Mouse (Mus musculus): ENCODE measurements around the gene Lnx2. TPM values are rescaled to one million over a fixed set of nuclear protein-coding genes. Genes with fewer than 3 reads are reported as not detected.

Gene Lnx2
- polyA plus RNA-seq, 1 experiment from 2014 or later: 8.4 TPM

DNA sequence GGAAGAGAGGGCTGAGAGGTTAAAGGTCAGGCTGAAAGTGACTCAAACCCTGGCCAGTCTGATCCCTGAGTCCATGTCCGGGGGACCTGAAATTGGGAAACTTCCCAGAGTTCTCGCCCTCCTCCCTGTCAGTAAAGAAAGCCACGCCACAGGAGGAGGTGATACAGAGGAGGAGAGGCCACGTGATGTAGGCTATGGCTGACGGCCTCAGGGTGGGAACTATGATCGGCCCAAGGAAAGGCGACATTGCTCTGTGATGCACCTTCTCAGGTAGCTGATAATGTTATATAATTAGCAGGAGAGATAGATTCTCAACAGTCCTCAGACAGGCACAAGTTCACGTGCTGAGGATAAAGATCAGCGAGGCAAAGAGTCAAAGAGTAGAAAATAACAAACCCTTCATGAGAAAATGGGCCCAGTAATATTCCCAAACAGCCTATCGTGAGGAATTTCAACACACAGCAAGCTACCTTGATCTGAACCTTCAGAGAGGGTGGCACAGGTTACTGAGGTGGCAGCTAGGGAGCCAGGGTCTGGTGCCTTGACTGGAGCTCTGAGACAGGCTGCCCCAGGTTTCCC, 19.6 kb downstream of the Lnx2 start:
- ATAC-seq (ENCODE audit: low FRiP score): no peak
- 86% methylated on average over 10 of the region's 10 CpGs for WGBS
- no peak for DNase-seq (ENCODE audit: low spot score)
- no peak overlapping the region for H3K4me2 ChIP-seq (replicated peaks; ENCODE audit: low read depth, low read length)
- H3K36me3 ChIP-seq (ENCODE audit: control insufficient read depth, insufficient read depth, low read length): no peaks in the 10 kb centered on the region
- H3K4me1 ChIP-seq (replicated peaks; ENCODE audit: control insufficient read depth, insufficient read depth, low read length): no peaks in the 10 kb centered on the region
- H3K9ac ChIP-seq (ENCODE audit: low read depth, low read length): no peak overlapping the region
- H3K4me3 ChIP-seq (ENCODE audit: low read depth, low read length): no peak overlapping the region
- H3K9me3 ChIP-seq (ENCODE audit: control insufficient read depth, low read length): no peaks in the 10 kb centered on the region
- H3K27me3 ChIP-seq (ENCODE audit: control insufficient read depth, insufficient read depth, low read length): no peaks in the 10 kb centered on the region
- no peak overlapping the region for H3K27ac ChIP-seq (ENCODE audit: low read depth, low read length)

DNA sequence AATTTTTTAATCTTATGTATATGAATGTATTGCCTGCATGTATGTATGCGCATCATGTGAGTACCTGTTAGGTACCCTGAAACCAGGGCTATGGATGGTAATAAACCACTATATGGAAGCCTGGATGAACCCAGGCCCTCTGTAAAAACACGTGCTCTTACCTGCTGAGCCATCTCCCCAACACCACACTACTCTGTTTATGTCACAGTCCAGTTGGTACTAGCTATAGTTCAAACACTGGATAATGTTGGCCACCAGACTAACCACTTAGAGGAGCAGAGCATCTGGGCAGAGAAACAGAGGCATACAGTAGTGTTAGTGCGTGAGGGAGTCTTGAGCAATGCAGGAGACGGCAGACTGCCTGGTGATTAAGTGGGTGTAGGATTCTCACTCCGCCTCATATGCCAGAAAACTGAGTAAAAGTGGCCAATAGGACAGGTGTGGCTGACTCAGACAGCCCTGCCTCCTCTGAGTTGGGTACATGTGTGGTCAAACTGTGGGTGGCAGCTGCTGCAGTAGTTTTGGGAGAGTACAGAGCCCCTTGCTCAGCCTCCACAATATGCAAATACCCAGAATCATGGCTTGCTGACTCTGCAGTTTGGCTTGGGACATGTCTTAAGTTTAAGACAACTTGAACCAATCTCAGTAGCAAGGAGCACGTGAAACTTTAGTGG, 20.7 kb downstream of the Lnx2 start:
- no peaks in the 10 kb centered on the region for H3K9me3 ChIP-seq (ENCODE audit: control insufficient read depth, low read length)
- no peaks in the 10 kb centered on the region for H3K27me3 ChIP-seq (ENCODE audit: control insufficient read depth, insufficient read depth, low read length)
- no peak overlapping the region for H3K4me2 ChIP-seq (replicated peaks; ENCODE audit: low read depth, low read length)
- ATAC-seq (ENCODE audit: low FRiP score) (no peak), DNase-seq (ENCODE audit: low spot score) (no peak)
- H3K4me3 ChIP-seq (ENCODE audit: low read depth, low read length): no peak overlapping the region
- no peak overlapping the region for H3K27ac ChIP-seq (ENCODE audit: low read depth, low read length)
- 88% methylated on average over 6 of the region's 6 CpGs for WGBS
- H3K4me1 ChIP-seq (replicated peaks; ENCODE audit: control insufficient read depth, insufficient read depth, low read length): no peaks in the 10 kb centered on the region
- H3K36me3 ChIP-seq (ENCODE audit: control insufficient read depth, insufficient read depth, low read length): no peaks in the 10 kb centered on the region
- H3K9ac ChIP-seq (ENCODE audit: low read depth, low read length): no peak overlapping the region

DNA sequence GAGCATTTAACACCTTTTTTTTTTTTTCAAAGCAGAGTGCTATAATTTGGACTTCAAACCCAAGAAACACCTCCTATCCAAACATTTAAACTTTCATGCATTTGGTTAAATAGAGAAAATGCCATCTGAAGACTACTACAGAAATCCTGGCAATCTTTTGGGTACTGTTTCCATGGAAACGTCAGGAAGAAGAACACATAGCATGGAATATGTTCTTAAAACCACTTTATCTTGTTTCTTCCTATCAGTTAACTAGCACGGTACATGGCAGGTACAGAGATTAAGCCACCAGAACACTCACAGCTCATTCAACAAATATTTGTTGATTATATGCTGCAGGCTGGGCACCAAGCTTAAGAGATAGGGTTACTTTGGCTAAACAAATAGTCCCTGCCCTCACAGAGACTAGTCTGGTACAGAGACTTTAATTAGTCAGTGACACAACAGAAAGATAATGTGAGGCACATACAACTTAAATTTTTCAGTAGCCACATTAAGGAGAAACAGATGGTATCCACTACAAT, 21.6 kb downstream of the Lnx2 start:
- DNase-seq (ENCODE audit: low spot score) (no peak), ATAC-seq (ENCODE audit: low FRiP score) (no peak)
- Histone ChIP-seq H3K4me2 (replicated peaks; ENCODE audit: low read depth, low read length) (no peak overlapping the region), H3K27ac (ENCODE audit: low read depth, low read length) (no peak overlapping the region), H3K4me1 (replicated peaks; ENCODE audit: control insufficient read depth, insufficient read depth, low read length) (no peaks in the 10 kb centered on the region), H3K36me3 (ENCODE audit: control insufficient read depth, insufficient read depth, low read length) (no peaks in the 10 kb centered on the region), H3K9ac (ENCODE audit: low read depth, low read length) (no peak overlapping the region), H3K9me3 (ENCODE audit: control insufficient read depth, low read length) (no peaks in the 10 kb centered on the region), H3K27me3 (ENCODE audit: control insufficient read depth, insufficient read depth, low read length) (no peaks in the 10 kb centered on the region), H3K4me3 (ENCODE audit: low read depth, low read length) (no peak overlapping the region)
- WGBS: 95% methylated on average over 2 of the region's 2 CpGs

DNA sequence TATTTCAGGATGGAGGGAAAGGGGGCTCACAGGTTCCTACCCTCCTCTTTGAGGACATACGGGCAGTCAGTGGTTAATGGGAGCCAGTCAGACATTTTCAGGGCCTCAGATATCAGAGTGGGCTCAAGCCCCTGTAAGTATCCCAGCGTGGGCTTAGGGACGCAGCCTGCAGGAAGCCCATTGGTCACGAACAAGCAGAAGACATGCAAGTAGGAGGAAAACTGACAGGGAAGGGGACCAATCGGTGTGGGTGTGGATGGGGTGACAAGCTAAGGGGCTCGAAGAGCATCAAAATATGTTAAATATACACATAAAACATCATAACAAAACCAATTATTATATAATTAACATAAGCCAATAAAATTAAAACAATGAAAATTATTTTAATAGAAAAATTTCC, 22.1 kb downstream of the Lnx2 start:
- ATAC-seq (ENCODE audit: low FRiP score): no peak

DNA sequence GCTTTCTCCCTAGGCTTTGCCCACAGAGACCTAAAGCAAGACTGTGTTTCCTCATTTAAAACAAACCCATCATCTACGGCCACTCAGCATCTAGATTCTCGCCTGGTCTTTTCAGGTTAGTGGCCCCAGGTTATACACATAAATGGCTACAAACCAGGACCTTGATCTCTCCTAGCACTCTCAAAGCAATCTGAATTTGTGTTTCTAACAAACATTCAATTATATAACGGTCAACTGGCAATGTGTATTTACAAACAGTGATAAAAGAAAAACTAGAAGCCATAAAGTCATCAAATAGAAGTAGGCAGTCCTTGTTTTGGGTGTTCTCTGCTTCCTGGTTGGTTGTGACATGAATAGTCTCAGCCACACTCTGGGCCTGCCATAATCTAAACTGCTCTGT, 22.9 kb downstream of the Lnx2 start:
- ATAC-seq (ENCODE audit: low FRiP score) (no peak), DNase-seq (ENCODE audit: low spot score) (no peak)
- WGBS: 92% methylated on average over 3 of the region's 3 CpGs
- H3K27ac ChIP-seq (ENCODE audit: low read depth, low read length): no peak overlapping the region
- H3K27me3 ChIP-seq (ENCODE audit: control insufficient read depth, insufficient read depth, low read length): no peaks in the 10 kb centered on the region
- H3K4me2 ChIP-seq (replicated peaks; ENCODE audit: low read depth, low read length): no peak overlapping the region
- H3K36me3 ChIP-seq (ENCODE audit: control insufficient read depth, insufficient read depth, low read length): no peaks in the 10 kb centered on the region
- H3K9me3 ChIP-seq (ENCODE audit: control insufficient read depth, low read length): no peaks in the 10 kb centered on the region
- no peak overlapping the region for H3K4me3 ChIP-seq (ENCODE audit: low read depth, low read length)
- H3K4me1 ChIP-seq (replicated peaks; ENCODE audit: control insufficient read depth, insufficient read depth, low read length): no peaks in the 10 kb centered on the region
- no peak overlapping the region for H3K9ac ChIP-seq (ENCODE audit: low read depth, low read length)

More for the DNA sequence above, 22.1 kb downstream of the Lnx2 start:
- 86% methylated on average over 6 of the region's 6 CpGs for WGBS
- Histone ChIP-seq H3K9me3 (ENCODE audit: control insufficient read depth, low read length) (no peaks in the 10 kb centered on the region), H3K4me2 (replicated peaks; ENCODE audit: low read depth, low read length) (no peak overlapping the region), H3K27ac (ENCODE audit: low read depth, low read length) (no peak overlapping the region), H3K36me3 (ENCODE audit: control insufficient read depth, insufficient read depth, low read length) (no peaks in the 10 kb centered on the region), H3K27me3 (ENCODE audit: control insufficient read depth, insufficient read depth, low read length) (no peaks in the 10 kb centered on the region), H3K4me3 (ENCODE audit: low read depth, low read length) (no peak overlapping the region), H3K4me1 (replicated peaks; ENCODE audit: control insufficient read depth, insufficient read depth, low read length) (no peaks in the 10 kb centered on the region), H3K9ac (ENCODE audit: low read depth, low read length) (no peak overlapping the region)
- no peak for DNase-seq (ENCODE audit: low spot score)

DNA sequence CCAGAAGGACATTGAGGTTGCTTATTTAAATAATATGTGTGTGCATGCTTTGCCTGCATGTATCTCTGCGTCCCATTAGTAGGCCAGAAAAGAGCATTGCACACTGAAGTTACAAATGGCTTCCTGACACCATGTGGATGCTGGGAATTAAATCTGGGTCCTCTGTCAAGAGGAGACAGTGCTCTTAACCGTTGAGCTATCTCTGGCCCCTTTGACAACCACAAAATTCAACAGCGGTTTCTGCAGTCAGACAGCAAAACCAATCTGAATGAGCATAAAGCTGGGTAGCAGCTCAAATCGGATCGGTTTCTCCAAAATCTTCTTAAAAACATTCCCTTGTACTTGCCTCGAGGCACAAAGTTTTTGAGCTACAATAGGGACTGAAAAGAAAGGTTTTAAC, 23.3 kb downstream of the Lnx2 start:
- 90% methylated on average over 6 of the region's 6 CpGs for WGBS
- no peak for DNase-seq (ENCODE audit: low spot score)
- Histone ChIP-seq H3K27ac (ENCODE audit: low read depth, low read length) (no peak overlapping the region), H3K4me3 (ENCODE audit: low read depth, low read length) (no peak overlapping the region), H3K36me3 (ENCODE audit: control insufficient read depth, insufficient read depth, low read length) (no peaks in the 10 kb centered on the region), H3K27me3 (ENCODE audit: control insufficient read depth, insufficient read depth, low read length) (no peaks in the 10 kb centered on the region), H3K9me3 (ENCODE audit: control insufficient read depth, low read length) (no peaks in the 10 kb centered on the region), H3K4me2 (replicated peaks; ENCODE audit: low read depth, low read length) (no peak overlapping the region), H3K9ac (ENCODE audit: low read depth, low read length) (no peak overlapping the region), H3K4me1 (replicated peaks; ENCODE audit: control insufficient read depth, insufficient read depth, low read length) (no peaks in the 10 kb centered on the region)
- no peak for ATAC-seq (ENCODE audit: low FRiP score)

DNA sequence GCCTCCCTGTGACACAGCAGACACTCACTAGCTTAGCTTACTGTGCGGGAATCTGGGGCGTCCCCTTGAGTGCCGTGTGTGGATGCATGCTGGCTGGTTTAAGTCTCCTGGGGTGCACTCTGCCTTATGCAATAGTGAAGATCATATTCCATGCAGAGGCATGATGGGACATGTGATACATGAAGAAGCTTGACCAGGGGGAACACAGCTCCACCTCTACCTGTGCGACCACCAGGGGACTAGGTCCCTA, 24.2 kb downstream of the Lnx2 start:
- H3K27me3 ChIP-seq (ENCODE audit: control insufficient read depth, insufficient read depth, low read length): no peaks in the 10 kb centered on the region
- no peaks in the 10 kb centered on the region for H3K36me3 ChIP-seq (ENCODE audit: control insufficient read depth, insufficient read depth, low read length)
- no peak overlapping the region for H3K27ac ChIP-seq (ENCODE audit: low read depth, low read length)
- ATAC-seq (ENCODE audit: low FRiP score) (no peak), DNase-seq (ENCODE audit: low spot score) (no peak)
- no peak overlapping the region for H3K4me3 ChIP-seq (ENCODE audit: low read depth, low read length)
- H3K9me3 ChIP-seq (ENCODE audit: control insufficient read depth, low read length): no peaks in the 10 kb centered on the region
- no peak overlapping the region for H3K9ac ChIP-seq (ENCODE audit: low read depth, low read length)
- no peaks in the 10 kb centered on the region for H3K4me1 ChIP-seq (replicated peaks; ENCODE audit: control insufficient read depth, insufficient read depth, low read length)
- no peak overlapping the region for H3K4me2 ChIP-seq (replicated peaks; ENCODE audit: low read depth, low read length)
- WGBS: 70% methylated on average over 4 of the region's 4 CpGs

DNA sequence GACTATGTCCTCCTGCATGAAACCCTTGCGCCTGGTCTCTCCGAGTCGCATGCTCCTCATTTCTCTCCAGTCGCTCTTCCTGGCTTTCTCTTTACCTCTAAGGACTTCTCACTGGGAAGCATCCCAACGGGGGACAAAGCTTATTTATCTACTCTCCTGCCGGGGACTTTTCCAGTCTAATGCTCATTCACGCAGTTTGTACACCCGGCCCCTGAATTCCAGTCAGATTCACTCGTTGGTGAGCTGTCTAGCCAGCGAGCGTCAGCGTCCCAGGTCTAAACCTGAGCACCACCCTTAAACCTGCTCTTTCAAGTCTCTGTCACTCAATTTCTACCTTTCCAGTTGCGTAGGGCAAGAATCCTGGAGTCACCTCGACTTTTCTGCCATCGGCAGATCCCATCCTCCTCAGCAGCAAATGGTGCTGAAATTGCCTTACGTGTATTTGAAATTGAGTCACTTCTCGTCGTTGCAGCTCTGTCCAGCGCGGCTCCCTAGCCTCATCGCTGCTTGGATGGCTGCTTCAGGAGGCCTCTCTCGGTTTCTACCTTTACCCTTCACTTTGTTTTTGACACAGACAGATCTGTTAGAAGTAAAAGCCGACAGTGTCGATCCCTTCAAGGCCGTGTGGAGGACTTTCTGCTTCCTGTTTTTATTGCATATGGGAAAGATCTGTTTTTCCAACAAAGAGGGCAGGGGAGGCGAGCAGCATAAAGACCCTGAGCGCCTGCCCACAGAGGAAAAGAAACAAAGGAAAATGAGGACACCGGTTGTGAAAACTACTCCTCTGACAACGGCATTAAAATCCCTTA, 24.7 kb downstream of the Lnx2 start:
- H3K4me3 ChIP-seq (ENCODE audit: low read depth, low read length): no peak overlapping the region
- DNase-seq (ENCODE audit: low spot score): no peak
- H3K27ac ChIP-seq (ENCODE audit: low read depth, low read length): no peak overlapping the region
- no peaks in the 10 kb centered on the region for H3K9me3 ChIP-seq (ENCODE audit: control insufficient read depth, low read length)
- no peaks in the 10 kb centered on the region for H3K4me1 ChIP-seq (replicated peaks; ENCODE audit: control insufficient read depth, insufficient read depth, low read length)
- H3K36me3 ChIP-seq (ENCODE audit: control insufficient read depth, insufficient read depth, low read length): no peaks in the 10 kb centered on the region
- no peak overlapping the region for H3K4me2 ChIP-seq (replicated peaks; ENCODE audit: low read depth, low read length)
- no peaks in the 10 kb centered on the region for H3K27me3 ChIP-seq (ENCODE audit: control insufficient read depth, insufficient read depth, low read length)
- H3K9ac ChIP-seq (ENCODE audit: low read depth, low read length): no peak overlapping the region
- 61% methylated on average over 29 of the region's 29 CpGs for WGBS
- ATAC-seq (ENCODE audit: low FRiP score): no peak
